Mouse (Mus musculus): Measurements from ENCODE around the gene Wars. TPM values are rescaled to one million over a fixed set of nuclear protein-coding genes. Genes with fewer than 3 reads are reported as not detected.
A peak's percentile ranks its signal among the peaks of the same experiment; 100 is the strongest.

Gene Wars
- polyA plus RNA-seq, 2 experiments = 19.4 to 27.8 TPM

DNA sequence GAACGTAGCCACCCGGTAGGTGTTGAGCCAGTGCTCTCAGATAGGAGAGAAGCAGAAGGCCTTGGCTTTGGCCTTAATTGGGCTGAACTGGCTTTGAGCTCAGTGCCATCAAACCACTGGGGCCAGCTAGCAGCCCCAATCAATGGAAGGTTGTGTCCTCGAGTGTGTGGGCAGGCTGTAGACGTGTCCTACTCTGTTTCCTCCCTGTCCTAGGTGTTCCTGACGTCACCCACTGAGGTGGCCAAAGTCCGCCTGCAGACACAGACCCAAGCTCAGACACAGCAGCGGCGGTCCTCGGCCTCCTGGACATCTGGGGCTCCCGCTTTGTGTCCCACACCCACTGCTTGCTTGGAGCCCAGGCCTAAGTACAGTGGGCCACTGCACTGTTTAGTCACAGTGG lies 38.9 kb downstream of the Wars start:
- Histone ChIP-seq H3K27ac (no peak overlapping the region), H3K27me3 (ENCODE audit: control insufficient read depth, insufficient read depth, low read length) (no peaks in the 10 kb centered on the region), H3K4me3 (ENCODE audit: insufficient read depth in 1 of 2, low read depth in 2 of 2, low read length in 2 of 2) (no peak overlapping the region), H3K4me1 (replicated peaks; ENCODE audit: control insufficient read depth in 2 of 2, insufficient read depth in 2 of 2, low read length in 1 of 2) (peaks cover 0 to 8% of the 10 kb centered on the region in 2 experiments; a peak in 1 of 4 replicates), H3K36me3 (replicated peaks; ENCODE audit: control insufficient read depth, insufficient read depth, low read depth) (no peaks in the 10 kb centered on the region; the same call in 1 of the 2 replicates), H3K4me2 (ENCODE audit: low read depth) (no peak overlapping the region), H3K9ac (replicated peaks) (no peak overlapping the region), H3K9me3 (ENCODE audit: control insufficient read depth, low read length) (no peaks in the 10 kb centered on the region)
- peak; percentile 21 for ATAC-seq (ENCODE audit: insufficient read depth)
- WGBS (ENCODE audit: insufficient replicate concordance) = 62% methylated on average over 10 of the region's 10 CpGs
- no peak for DNase-seq (ENCODE audit: low read depth in 3 of 3, low spot score in 3 of 3)
- TF ChIP-seq EP300 (IDR thresholded peaks at IDR 0.05; ENCODE audit: low read depth) (no peak), CTCF (IDR thresholded peaks at IDR 0.05; ENCODE audit: low read depth) (no peak)

DNA sequence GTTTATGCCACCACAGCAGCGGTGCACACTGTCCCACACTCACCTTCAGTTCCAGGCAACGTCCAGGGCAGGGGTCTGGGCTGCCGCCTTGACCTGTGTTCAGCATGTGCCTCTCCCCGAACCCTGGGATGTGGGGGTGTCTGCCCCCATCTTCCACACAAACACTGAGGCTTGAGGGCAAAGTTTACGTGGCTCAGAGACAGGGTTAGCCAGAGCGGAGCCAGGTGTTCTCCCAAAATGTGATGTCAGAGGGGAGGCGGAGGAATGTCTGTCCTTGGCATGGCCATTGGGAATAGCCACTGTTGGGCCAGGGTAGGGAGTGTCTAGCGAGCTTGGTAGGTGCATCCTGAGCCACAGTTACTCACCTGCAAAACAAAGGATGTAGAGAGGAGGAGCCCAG lies 41.2 kb downstream of the Wars start:
- Histone ChIP-seq H3K4me3 (ENCODE audit: insufficient read depth in 1 of 2, low read depth in 2 of 2, low read length in 2 of 2) (no peak overlapping the region), H3K27me3 (ENCODE audit: control insufficient read depth, insufficient read depth, low read length) (no peaks in the 10 kb centered on the region), H3K4me1 (replicated peaks; ENCODE audit: control insufficient read depth in 2 of 2, insufficient read depth in 2 of 2, low read length in 1 of 2) (peaks cover 0 to 10% of the 10 kb centered on the region in 2 experiments; a peak in 1 of 4 replicates), H3K36me3 (replicated peaks; ENCODE audit: control insufficient read depth, insufficient read depth, low read depth) (no peaks in the 10 kb centered on the region), H3K27ac (no peak overlapping the region), H3K9me3 (ENCODE audit: control insufficient read depth, low read length) (no peaks in the 10 kb centered on the region), H3K4me2 (ENCODE audit: low read depth) (no peak overlapping the region), H3K9ac (replicated peaks) (no peak overlapping the region)
- WGBS (ENCODE audit: insufficient replicate concordance) = 65% methylated on average over 8 of the region's 8 CpGs
- no peak for TF ChIP-seq CTCF (IDR thresholded peaks at IDR 0.05; ENCODE audit: low read depth)
- no peak for TF ChIP-seq EP300 (IDR thresholded peaks at IDR 0.05; ENCODE audit: low read depth)
- DNase-seq (ENCODE audit: low read depth in 3 of 3, low spot score in 3 of 3) (no peak), ATAC-seq (ENCODE audit: insufficient read depth) (no peak)

- Histone ChIP-seq H3K4me1 (replicated peaks; ENCODE audit: control insufficient read depth in 2 of 2, insufficient read depth in 2 of 2, low read length in 1 of 2) (peaks cover 0 to 10% of the 10 kb centered on the region in 2 experiments; a peak in 3 of 4 replicates), H3K27ac (no peak overlapping the region)
Observed at GRCm38 (mm10) chr12:108850886-108851285, 43.1 kb downstream of the Wars start.

GRCm38 (mm10) chr12:108850129-108850528 lies 43.8 kb downstream of the Wars start:
- Histone ChIP-seq H3K4me1 (replicated peaks; ENCODE audit: control insufficient read depth in 2 of 2, insufficient read depth in 2 of 2, low read length in 1 of 2) (peaks cover 0 to 16% of the 10 kb centered on the region in 2 experiments; a peak in 3 of 4 replicates), H3K9me3 (ENCODE audit: control insufficient read depth, low read length) (no peaks in the 10 kb centered on the region), H3K4me3 (ENCODE audit: insufficient read depth in 1 of 2, low read depth in 2 of 2, low read length in 2 of 2) (no peak overlapping the region), H3K27ac (no peak overlapping the region), H3K9ac (replicated peaks) (no peak overlapping the region), H3K27me3 (ENCODE audit: control insufficient read depth, insufficient read depth, low read length) (no peaks in the 10 kb centered on the region), H3K36me3 (replicated peaks; ENCODE audit: control insufficient read depth, insufficient read depth, low read depth) (no peaks in the 10 kb centered on the region), H3K4me2 (ENCODE audit: low read depth) (no peak overlapping the region)
- DNase-seq (ENCODE audit: low read depth in 3 of 3, low spot score in 3 of 3) (no peak), ATAC-seq (ENCODE audit: insufficient read depth) (peak; percentile 58)
- 61% methylated on average over 8 of the region's 8 CpGs for WGBS (ENCODE audit: insufficient replicate concordance)
- TF ChIP-seq CTCF (IDR thresholded peaks at IDR 0.05; ENCODE audit: low read depth) = no peak
- 0 out of 2 replicates have a peak, but pooled peaks have one; percentile 10 for TF ChIP-seq EP300 (IDR thresholded peaks at IDR 0.05; ENCODE audit: low read depth)

More at GRCm38 (mm10) chr12:108850886-108851285, 43.1 kb downstream of the Wars start:
- ATAC-seq (ENCODE audit: insufficient read depth) (no peak), DNase-seq (ENCODE audit: low read depth in 3 of 3, low spot score in 3 of 3) (no peak)
- TF ChIP-seq CTCF (IDR thresholded peaks at IDR 0.05; ENCODE audit: low read depth) (no peak), EP300 (IDR thresholded peaks at IDR 0.05; ENCODE audit: low read depth) (no peak)
- Histone ChIP-seq H3K36me3 (replicated peaks; ENCODE audit: control insufficient read depth, insufficient read depth, low read depth) (no peaks in the 10 kb centered on the region), H3K4me2 (ENCODE audit: low read depth) (no peak overlapping the region), H3K27me3 (ENCODE audit: control insufficient read depth, insufficient read depth, low read length) (no peaks in the 10 kb centered on the region), H3K4me3 (ENCODE audit: insufficient read depth in 1 of 2, low read depth in 2 of 2, low read length in 2 of 2) (no peak overlapping the region), H3K9ac (replicated peaks) (no peak overlapping the region), H3K9me3 (ENCODE audit: control insufficient read depth, low read length) (no peaks in the 10 kb centered on the region)
- 72% methylated on average over 8 of the region's 8 CpGs for WGBS (ENCODE audit: insufficient replicate concordance)

DNA sequence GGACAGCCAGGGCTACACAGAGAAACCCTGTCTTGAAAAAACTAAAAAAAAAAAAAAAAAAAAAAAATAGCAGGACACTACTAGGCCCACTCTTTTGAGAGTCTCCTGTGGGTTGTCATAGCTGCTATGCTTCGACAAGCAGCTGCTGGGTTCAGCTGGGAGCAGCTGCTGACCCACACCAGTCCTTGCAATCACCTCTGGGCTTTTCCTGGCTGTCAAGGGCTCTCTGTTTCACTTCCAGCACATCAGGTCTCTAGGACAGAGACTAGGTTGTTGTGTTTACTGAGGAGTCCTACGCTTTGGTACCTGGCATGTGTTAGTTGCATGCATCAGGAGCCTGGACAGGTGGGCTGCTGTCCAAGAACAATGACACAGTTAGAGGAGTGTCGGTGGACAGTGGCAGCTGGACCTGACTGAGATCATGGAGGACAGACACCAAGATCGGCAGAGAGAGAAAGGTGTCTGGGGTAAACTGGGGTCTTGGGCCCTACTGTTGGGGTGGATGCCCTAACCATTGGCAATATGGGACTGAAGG lies 44.4 kb downstream of the Wars start:
- Histone ChIP-seq H3K27ac (no peak overlapping the region), H3K27me3 (ENCODE audit: control insufficient read depth, insufficient read depth, low read length) (no peaks in the 10 kb centered on the region), H3K36me3 (replicated peaks; ENCODE audit: control insufficient read depth, insufficient read depth, low read depth) (no peaks in the 10 kb centered on the region), H3K4me3 (ENCODE audit: insufficient read depth in 1 of 2, low read depth in 2 of 2, low read length in 2 of 2) (no peak overlapping the region), H3K9me3 (ENCODE audit: control insufficient read depth, low read length) (no peaks in the 10 kb centered on the region), H3K9ac (replicated peaks) (no peak overlapping the region), H3K4me2 (ENCODE audit: low read depth) (no peak overlapping the region), H3K4me1 (replicated peaks; ENCODE audit: control insufficient read depth in 2 of 2, insufficient read depth in 2 of 2, low read length in 1 of 2) (peaks cover 0 to 16% of the 10 kb centered on the region in 2 experiments; a peak in 3 of 4 replicates)
- no peak for TF ChIP-seq EP300 (IDR thresholded peaks at IDR 0.05; ENCODE audit: low read depth)
- no peak for TF ChIP-seq CTCF (IDR thresholded peaks at IDR 0.05; ENCODE audit: low read depth)
- ATAC-seq (ENCODE audit: insufficient read depth) (no peak), DNase-seq (ENCODE audit: low read depth in 3 of 3, low spot score in 3 of 3) (no peak)
- 71% methylated on average over 4 of the region's 4 CpGs for WGBS (ENCODE audit: insufficient replicate concordance)

Measured in liver, embryonic 14.5 days (tissue).